Mouse (Mus musculus): ENCODE measurements at regions not wholly inside any gene's neighbourhood (a gene's known extent, or its start where the extent isn't known, plus 50 kb on each side); places are given as distances from the start of the nearest gene placed in this dataset.
A peak's percentile ranks its signal among the peaks of the same experiment; 100 is the strongest.

- DNase-seq, result no peak
These were observed 54.2 kb downstream of the Barx1 start for GRCm38 (mm10) chr13:48717036-48717435.

- DNase-seq, result no peak
These were observed 54.7 kb downstream of the Barx1 start for GRCm38 (mm10) chr13:48717451-48717850.

- DNase-seq, result no peak
These were observed 60.9 kb downstream of the Barx1 start for GRCm38 (mm10) chr13:48723676-48724075.

- peak in 1 of 2 experiments; percentile 11 for DNase-seq
These were observed 63.6 kb downstream of the Barx1 start for GRCm38 (mm10) chr13:48726430-48726829.

GRCm38 (mm10) chr13:48731046-48731996 is 68.5 kb downstream of the Barx1 start:
- DNase-seq, result no peak

- peak; percentile 48 to 57 for DNase-seq
These were observed 69.5 kb downstream of the Barx1 start for GRCm38 (mm10) chr13:48732168-48732841.

- no peak for DNase-seq
These were observed 72.2 kb downstream of the Barx1 start for GRCm38 (mm10) chr13:48734985-48735384.

GRCm38 (mm10) chr13:48745566-48745965 is 82.8 kb downstream of the Barx1 start:
- DNase-seq, result no peak

GRCm38 (mm10) chr13:48746301-48746700 is 83.5 kb downstream of the Barx1 start:
- no peak for DNase-seq
